Mouse (Mus musculus) ES-Bruce4 (cell line): ENCODE measurements around the gene Ssna1. TPM values are rescaled to one million over a fixed set of nuclear protein-coding genes. Genes with fewer than 3 reads are reported as not detected.
A peak's percentile ranks its signal among the peaks of the same experiment; 100 is the strongest.

Experiments
- H3K27ac ChIP-seq: 2 replicates; pipeline ENCODE4 v1.5.1; 2012; ENCODE audit warnings: low read length, inconsistent platforms; ENCODE audit not compliant: insufficient read depth
- H3K27me3 ChIP-seq: 2 replicates; pipeline ENCODE4 v1.6.1; 2012; ENCODE audit warnings: mild to moderate bottlenecking, low read length, inconsistent platforms; ENCODE audit not compliant: control insufficient read depth, poor library complexity, insufficient read depth, severe bottlenecking
- H3K36me3 ChIP-seq: 2 replicates; pipeline ENCODE4 v1.6.1; 2012; ENCODE audit warnings: inconsistent platforms, mild to moderate bottlenecking, low read length, moderate library complexity; ENCODE audit not compliant: control insufficient read depth, poor library complexity, insufficient read depth, severe bottlenecking
- H3K4me1 ChIP-seq: one replicate; pipeline ENCODE4 v1.8.1; 2011; ENCODE audit warnings: low read length; ENCODE audit not compliant: control insufficient read depth, insufficient read depth
- H3K4me3 ChIP-seq: 2 replicates; pipeline ENCODE4 v1.5.1; 2011; ENCODE audit warnings: low read depth, mild to moderate bottlenecking, low read length
- H3K9ac ChIP-seq: 2 replicates; pipeline ENCODE4 v1.6.1; 2012; ENCODE audit warnings: low read depth, mild to moderate bottlenecking, inconsistent platforms; ENCODE audit not compliant: poor library complexity, severe bottlenecking
- H3K9me3 ChIP-seq: replicated peaks from 2 replicates; pipeline ENCODE4 v1.6.1; 2012; ENCODE audit warnings: mild to moderate bottlenecking, low read length, inconsistent platforms; ENCODE audit not compliant: control insufficient read depth, poor library complexity, insufficient read depth, severe bottlenecking
- CTCF ChIP-seq: IDR thresholded peaks from one replicate; pipeline ENCODE4 v1.8.1; 2011; ENCODE audit warnings: low read depth, low read length
- EP300 ChIP-seq: IDR thresholded peaks from 2 replicates; pipeline ENCODE4 v1.6.1; 2011; ENCODE audit warnings: low read depth, low read length; ENCODE audit not compliant: insufficient read depth
- POLR2A ChIP-seq: IDR thresholded peaks from one replicate; pipeline ENCODE4 v1.8.1; 2011; ENCODE audit warnings: low read length; ENCODE audit not compliant: insufficient read depth
- polyA plus RNA-seq: library from polyadenylated mRNA; stranded (reverse); fragments of >200 nt; gene quantifications from 2 replicates; pipeline ENCODE4 v1.2.4, GENCODE M21; 2011; ENCODE audit warnings: low read depth; ENCODE audit not compliant: missing spikeins, insufficient read depth, insufficient read length

Ssna1 gene
- polyA plus RNA-seq, 1 experiment, result 49.1 TPM

DNA sequence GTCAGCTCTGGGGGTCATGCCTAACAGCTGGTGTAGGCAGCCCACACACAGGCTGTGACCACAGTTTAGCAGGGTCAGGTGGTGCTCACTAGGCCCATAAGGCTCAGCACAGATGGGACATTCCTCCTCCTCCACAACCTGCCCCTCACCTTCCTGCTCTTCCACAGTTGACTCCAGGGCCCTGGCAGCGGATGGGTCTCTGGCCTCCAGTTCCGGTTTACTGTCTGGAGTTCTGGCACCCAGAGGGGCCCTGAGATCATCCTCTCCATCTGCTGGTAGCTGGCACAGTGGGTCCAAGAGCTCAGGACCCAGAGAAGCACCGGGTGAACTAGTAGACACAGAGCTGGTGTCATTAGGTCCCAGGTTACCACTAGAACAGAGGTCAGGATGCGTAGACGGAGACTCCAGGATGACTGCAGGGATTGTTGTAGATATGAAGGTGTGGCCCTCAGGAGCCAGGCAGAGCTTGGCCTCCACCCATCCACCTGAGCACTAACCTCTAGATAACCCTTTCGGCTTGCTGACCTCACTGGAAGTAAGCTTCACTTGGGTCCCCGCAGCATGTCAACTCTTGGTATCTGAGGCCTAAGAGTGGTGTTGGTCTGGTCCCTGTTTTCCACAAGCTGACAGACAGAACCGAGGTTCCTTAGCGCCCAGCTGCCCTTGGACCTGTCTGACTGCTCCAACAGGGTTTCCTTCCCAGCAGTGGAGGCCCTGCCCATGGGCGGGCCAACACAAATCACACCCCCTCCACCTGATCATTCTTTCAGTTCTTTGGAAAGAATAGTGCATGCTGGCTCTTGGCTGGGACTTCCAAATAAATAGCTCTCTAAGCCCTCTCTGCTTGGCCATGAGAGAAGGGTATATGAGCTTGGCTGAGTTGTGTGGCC is 25.8 kb downstream of the Ssna1 start, which contains the start of gene AL732309.1:
Gene AL732309.1 (minus strand): TSS at position 681 of the 890 bp plus-strand sequence.
- H3K9ac ChIP-seq, result no peak within 1 kb of the TSS
- no peak within 1 kb of the TSS for H3K27ac ChIP-seq
- no peak within 1 kb of the TSS for H3K4me3 ChIP-seq
- no peaks in the 10 kb centered on the region for H3K9me3 ChIP-seq
- no peak for TF ChIP-seq CTCF
- no peak for TF ChIP-seq EP300
- no peak for TF ChIP-seq POLR2A
- H3K36me3 ChIP-seq, result peaks cover 12% of the 10 kb centered on the region
- no peaks in the 10 kb centered on the region for H3K27me3 ChIP-seq
- H3K4me1 ChIP-seq, result no peaks in the 10 kb centered on the region

GRCm38 (mm10) chr2:25244144-25244543 is 28.1 kb downstream of the Ssna1 start:
- H3K4me3 ChIP-seq, result no peak overlapping the region
- TF ChIP-seq EP300 (no peak), POLR2A (no peak), CTCF (no peak)
- no peak overlapping the region for H3K27ac ChIP-seq
- H3K27me3 ChIP-seq, result no peaks in the 10 kb centered on the region
- peaks cover 4% of the 10 kb centered on the region for H3K4me1 ChIP-seq
- no peaks in the 10 kb centered on the region for H3K9me3 ChIP-seq
- H3K36me3 ChIP-seq, result 0 out of 2 replicates have a peak, but pooled peaks cover 5% of the 10 kb centered on the region
- no peak overlapping the region for H3K9ac ChIP-seq

DNA sequence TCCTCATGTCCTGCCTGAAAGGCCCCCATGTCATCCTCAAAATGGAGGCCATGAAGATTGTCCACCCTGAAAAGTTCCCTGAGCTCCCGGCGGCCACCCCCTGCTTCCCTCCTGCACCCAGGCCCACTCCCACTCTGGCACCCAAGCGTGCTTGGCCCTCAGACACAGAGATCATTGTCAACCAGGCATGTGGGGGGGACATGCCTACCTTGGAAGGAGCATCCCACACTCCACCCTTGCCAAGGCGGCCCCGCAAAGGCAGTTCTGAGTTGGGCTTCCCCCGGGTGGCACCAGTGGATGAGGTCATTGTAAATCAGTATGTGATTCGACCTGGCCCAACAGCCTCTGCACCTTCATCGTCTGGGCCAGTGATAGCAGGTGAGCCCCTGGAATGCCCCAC is 28.9 kb downstream of the Ssna1 start:
- H3K9ac ChIP-seq, result no peak overlapping the region
- peaks cover 4% of the 10 kb centered on the region for H3K4me1 ChIP-seq
- no peak overlapping the region for H3K27ac ChIP-seq
- no peaks in the 10 kb centered on the region for H3K9me3 ChIP-seq
- TF ChIP-seq CTCF (no peak), POLR2A (no peak), EP300 (no peak)
- 0 out of 2 replicates have a peak, but pooled peaks cover 5% of the 10 kb centered on the region for H3K36me3 ChIP-seq
- H3K4me3 ChIP-seq, result no peak overlapping the region
- H3K27me3 ChIP-seq, result no peaks in the 10 kb centered on the region

DNA sequence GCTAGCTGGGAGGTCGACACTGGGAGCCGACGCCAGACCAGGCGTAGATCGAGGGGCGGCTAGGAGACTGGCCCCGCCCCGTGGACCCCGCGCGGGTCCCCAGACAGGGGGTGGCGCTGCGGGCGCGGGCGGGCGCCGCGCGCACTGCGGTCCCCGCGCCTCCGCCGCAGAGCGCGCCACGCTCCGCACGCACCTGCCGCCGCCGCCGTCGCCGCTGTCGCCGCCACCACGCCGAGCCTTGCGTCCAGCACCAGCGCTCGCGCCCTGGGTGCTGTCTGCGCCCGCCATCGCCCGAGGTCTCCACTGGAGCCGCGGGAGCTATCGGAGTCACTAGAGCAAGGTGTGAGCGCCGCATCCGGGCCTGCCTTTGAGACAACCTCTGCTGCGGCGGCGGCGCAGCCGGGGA is 30.1 kb downstream of the Ssna1 start, which contains the start of the genes Rnf208 and Cysrt1:
Gene Rnf208 (plus strand): TSS at position 155 of the 406 bp plus-strand sequence.
Gene Cysrt1 (minus strand): TSS at position 352 of the 406 bp plus-strand sequence.
- no peaks in the 10 kb centered on the region for H3K36me3 ChIP-seq
- no peak for TF ChIP-seq CTCF
- TF ChIP-seq EP300, result no peak
- TF ChIP-seq POLR2A, result no peak
- H3K27ac ChIP-seq, result peak within 1 kb of the TSS; percentile 14
- peaks cover 11% of the 10 kb centered on the region for H3K4me1 ChIP-seq
- H3K9me3 ChIP-seq, result no peaks in the 10 kb centered on the region
- peak within 1 kb of the TSS; percentile 71 for H3K4me3 ChIP-seq
- H3K9ac ChIP-seq, result peak within 1 kb of the TSS; percentile 81
- no peaks in the 10 kb centered on the region for H3K27me3 ChIP-seq

- H3K27ac ChIP-seq, result peak overlapping the region; percentile 14; the same call in 1 of the 2 replicates
- H3K27me3 ChIP-seq, result no peaks in the 10 kb centered on the region
- peak overlapping the region; percentile 81 for H3K9ac ChIP-seq
- peak overlapping the region; percentile 71 for H3K4me3 ChIP-seq
- no peaks in the 10 kb centered on the region for H3K9me3 ChIP-seq
- no peaks in the 10 kb centered on the region for H3K36me3 ChIP-seq
- peaks cover 14% of the 10 kb centered on the region for H3K4me1 ChIP-seq
- TF ChIP-seq CTCF (no peak), POLR2A (no peak), EP300 (no peak)
These were observed 30.8 kb downstream of the Ssna1 start for GRCm38 (mm10) chr2:25241438-25241775.

- Histone ChIP-seq H3K27me3 (no peaks in the 10 kb centered on the region), H3K4me3 (peak overlapping the region; percentile 71), H3K9ac (no peak overlapping the region), H3K9me3 (no peaks in the 10 kb centered on the region), H3K36me3 (no peaks in the 10 kb centered on the region), H3K27ac (peak overlapping the region; percentile 73), H3K4me1 (peaks cover 19% of the 10 kb centered on the region)
- peak; percentile 38 for TF ChIP-seq POLR2A
- 0 out of 2 replicates have a peak, but pooled peaks have one; percentile 45 for TF ChIP-seq EP300
- TF ChIP-seq CTCF, result no peak
These were observed 31.4 kb downstream of the Ssna1 start for GRCm38 (mm10) chr2:25240723-25241437.
